Mouse (Mus musculus) kidney, adult 18-20 months (tissue): ENCODE results near the gene Sim1.

Experiments used
- DNase-seq: peaks from one replicate; pipeline ENCODE4 v3.0.0; 2021

Sim1 gene

GRCm38 (mm10) chr10:50901601-50902475 lies 7.3 kb downstream of the Sim1 start:
- DNase-seq = no peak

DNA sequence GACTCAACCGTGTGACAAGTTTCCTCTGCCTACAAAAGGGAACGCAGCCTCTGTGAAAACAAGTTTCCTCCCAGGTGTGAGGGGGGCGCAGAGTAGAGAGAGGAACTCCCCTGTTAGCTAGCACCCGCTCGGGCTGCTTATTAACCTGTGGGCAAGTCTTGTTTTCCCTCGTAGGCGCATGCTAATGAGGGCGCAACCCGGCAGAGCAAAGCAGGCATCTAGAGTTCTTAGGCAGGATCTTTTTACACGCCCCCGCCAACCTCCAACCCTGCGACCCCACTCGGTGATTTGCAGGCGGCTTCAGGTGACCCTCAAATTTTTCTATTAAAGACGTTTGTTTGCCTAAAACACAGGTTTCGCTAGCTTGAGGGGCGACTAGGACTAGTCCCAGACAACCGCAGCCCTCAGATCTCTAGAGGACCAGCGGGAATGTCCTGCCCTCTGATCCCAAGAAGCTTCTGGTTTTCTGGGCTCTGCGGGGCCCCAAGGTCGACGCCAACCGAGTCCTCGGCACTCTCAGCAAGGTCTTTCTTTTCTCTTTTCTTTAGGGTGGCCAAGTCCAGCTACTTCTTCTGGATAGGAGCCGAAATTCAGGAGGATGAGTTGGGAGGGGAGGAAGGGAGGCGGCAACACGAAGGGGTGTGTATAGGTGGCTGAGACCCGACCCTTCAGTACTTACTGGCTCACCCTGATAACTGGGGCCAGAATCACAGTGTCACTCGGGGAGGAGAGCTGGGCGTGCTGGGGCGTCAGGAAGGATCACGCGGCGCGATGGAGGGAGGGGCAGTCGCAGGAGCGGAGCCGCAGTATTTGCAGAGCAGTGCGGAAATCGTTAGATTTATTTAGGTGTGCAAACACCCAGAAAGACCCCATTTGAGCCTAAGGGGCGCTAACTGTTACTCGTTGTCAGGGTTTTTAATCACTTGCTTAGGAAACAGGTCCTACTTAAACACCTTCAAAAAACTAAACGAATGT lies 8.5 kb downstream of the Sim1 start:
- DNase-seq = peak; percentile 83

GRCm38 (mm10) chr10:50903846-50904763 lies 9.6 kb downstream of the Sim1 start:
- no peak for DNase-seq

- DNase-seq = no peak
Observed at GRCm38 (mm10) chr10:50904764-50905701, 10.5 kb downstream of the Sim1 start.

DNA sequence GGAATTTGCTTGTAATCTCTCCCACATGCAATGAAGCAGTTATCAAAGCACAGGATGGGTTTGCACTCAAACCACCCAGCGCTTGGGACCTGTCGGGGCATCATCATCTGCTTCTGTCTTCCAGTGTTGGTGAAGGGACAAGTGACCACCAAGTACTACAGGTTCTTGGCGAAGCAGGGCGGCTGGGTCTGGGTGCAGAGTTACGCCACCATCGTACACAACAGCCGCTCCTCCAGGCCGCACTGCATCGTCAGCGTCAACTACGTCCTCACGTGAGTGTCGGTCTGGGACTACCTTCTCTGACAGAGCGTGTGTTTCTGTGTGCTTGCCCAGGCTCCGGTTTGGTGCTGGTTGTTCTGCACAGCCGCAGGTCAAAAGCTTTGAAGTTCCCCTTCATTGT lies 15.8 kb downstream of the Sim1 start:
- no peak for DNase-seq

DNA sequence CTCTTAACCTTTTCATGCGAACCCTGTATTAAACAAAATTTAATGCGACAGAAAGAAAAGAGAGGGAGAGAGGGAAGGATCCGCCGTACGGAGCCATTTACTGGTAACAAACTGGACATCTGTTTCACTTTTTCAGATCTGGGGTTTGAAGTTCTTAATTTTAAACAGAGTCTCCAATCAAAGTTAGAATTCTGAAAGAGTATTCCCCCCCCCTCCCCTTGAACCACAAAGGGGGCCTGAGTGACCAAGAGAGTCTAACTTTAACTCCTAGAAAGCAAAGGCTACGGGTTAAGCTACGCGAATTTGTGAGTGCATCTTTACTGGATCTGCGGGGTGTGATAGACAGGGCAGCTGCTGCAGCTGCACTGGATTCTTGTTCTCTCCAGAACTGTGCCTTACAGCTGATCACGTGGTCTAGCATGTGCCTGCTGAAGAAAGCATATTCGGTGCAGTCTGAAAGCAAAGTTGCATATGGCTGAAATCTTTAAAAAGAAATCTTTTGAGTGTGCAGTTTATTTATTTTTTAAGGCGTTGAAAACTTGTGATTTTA lies 16.4 kb downstream of the Sim1 start:
- peak; percentile 20 for DNase-seq

- DNase-seq = no peak
Observed at GRCm38 (mm10) chr10:50915607-50916006, 21.1 kb downstream of the Sim1 start.

DNA sequence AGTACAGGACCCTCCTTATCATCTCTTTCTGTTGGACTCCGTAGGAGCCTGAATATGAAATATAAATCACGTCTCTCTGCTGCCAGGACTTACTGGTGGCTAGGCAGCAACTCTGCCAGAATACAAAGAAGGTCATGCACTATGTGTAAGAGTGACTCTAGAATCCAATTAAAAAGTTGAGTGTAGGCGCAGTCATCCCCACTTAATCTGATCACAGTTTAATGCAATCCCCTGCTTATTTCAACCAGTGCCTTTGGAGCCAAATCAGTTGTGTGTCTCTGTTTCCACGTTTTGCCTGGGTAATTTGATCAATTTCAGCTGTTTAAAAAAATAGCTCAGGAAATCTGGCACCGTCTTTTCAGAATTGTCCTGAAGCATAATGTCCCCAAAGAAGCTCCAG lies 34.7 kb downstream of the Sim1 start:
- DNase-seq = no peak

- no peak for DNase-seq
Observed at GRCm38 (mm10) chr10:50935673-50936072, 41.1 kb downstream of the Sim1 start.

GRCm38 (mm10) chr10:50973625-50974024 lies 79.1 kb downstream of the Sim1 start:
- DNase-seq = no peak

- no peak for DNase-seq
Observed at GRCm38 (mm10) chr10:50981849-50982248, 87.3 kb downstream of the Sim1 start.

- no peak for DNase-seq
Observed at GRCm38 (mm10) chr10:50983620-50984019, 89.1 kb downstream of the Sim1 start.

DNA sequence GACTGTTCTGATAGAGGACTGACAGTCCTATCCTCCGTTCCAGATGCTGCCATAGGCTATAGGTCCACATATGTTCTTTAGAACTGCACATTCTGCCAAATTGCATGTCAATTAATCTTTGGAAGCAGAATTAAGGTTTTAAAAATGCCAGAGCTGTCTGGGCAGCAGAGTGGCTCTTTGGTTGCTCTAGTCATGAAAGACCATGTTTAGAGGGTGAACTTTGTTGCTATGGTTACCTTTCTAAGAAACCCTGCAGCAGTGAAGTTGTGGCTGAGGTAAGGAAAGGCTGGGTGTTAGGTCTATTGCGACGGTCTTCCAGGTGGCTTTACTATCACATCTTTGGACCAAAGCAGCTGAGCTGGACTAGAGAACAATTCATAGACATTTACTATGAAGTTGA lies 113.2 kb downstream of the Sim1 start:
- DNase-seq = no peak

GRCm38 (mm10) chr10:51011391-51012150 lies 117.0 kb downstream of the Sim1 start:
- DNase-seq = no peak

DNA sequence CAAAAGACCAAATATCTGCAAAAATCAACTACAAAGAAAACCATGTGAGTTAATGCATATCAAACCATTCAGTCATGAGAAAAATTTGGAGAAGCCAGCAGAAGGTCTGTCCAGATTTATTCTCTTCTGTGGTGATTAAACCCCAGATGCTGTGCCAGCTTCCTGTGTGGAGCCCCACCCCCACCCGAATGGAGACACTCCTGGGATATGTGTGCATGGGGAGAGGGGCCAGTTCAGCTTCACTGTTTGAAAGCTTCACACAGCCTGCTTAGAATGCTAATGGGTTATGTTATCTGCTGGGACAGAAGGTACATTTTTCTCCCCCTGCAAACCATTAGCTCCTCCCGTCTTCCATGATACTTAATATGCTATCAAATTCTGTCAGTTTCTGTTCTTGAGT lies 120.3 kb downstream of the Sim1 start:
- no peak for DNase-seq

DNA sequence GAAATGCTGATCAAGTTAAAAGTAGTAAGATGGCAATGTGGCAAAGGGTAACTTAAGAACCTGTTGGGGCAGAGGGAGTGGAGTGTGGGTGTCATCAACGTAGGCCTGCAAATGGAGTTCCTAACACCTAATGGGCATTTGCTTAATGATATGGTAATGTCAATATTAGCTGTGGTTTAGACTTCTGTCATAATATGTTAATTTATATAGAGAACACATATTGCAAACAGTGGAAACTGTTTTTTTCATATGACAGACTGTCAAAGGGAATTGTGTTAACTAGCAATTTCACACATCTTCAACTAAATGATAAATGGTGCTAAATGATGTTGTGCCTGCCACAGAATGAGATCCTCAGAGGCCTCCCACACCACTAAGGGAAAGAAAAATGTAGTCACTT lies 120.8 kb downstream of the Sim1 start:
- DNase-seq = no peak

DNA sequence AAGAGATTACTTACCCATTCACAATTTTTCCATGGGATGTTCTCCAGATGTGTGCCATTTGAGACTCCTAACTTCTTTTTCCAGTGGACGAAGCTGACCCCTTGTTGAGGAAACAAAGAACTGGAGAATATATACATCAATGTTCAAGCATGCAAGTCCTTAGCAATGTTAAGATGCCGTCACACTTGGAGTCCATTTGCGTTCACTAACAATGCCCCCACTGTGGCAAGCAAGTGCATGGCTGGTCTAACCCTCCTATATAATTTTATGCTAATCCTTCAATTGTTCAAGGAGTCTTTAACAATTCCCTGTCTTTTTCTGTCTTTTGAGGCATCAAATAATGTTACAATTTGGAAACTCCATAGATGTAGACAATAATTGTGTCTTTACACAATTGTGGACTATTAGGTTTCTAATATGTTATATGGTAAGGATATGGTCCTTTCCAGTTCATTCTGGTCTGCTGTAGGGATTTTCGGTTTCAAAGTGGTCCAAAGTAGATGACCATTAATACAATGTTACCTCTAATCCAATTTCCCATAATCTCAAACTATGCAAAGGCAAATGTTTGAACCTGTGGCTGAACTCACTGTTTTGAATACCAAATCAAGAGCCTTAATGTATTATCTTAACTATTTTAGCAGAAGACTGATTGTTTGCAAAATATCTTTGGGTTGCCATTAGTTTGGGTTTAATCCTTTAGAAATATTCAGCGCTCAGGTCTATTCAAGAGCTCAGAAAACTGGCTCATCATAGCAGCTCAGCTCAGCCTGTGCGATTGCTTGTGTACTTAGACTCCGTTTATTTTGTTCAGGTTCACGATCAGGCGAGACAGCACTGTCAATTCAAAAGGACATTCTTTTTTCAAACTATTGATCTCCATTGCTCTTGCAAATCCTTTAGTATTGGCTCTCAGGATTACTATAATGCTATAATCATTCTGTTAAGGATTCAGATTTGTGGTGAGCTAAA lies 129.0 kb downstream of the Sim1 start:
- no peak for DNase-seq
